Mouse (Mus musculus) frontal cortex, postnatal 25 days (tissue): ENCODE results near the gene Olfr586.

ENCODE experiments used
- DNase-seq, 2 experiments: peaks; one replicate each; pipeline ENCODE4 v3.0.0; 2022; ENCODE audit warnings: low spot score in 2 of 2

The Olfr586 gene

GRCm38 (mm10) chr7:103125538-103125937 is at the start of gene Olfr586:
Gene Olfr586 (minus strand): TSS chr7:103125638.
- no peak for DNase-seq

- DNase-seq, result no peak
Measured at GRCm38 (mm10) chr7:103169697-103170096, 44.3 kb upstream of the Olfr586 start.

- DNase-seq, result no peak
Measured at GRCm38 (mm10) chr7:103156256-103156655, 30.8 kb upstream of the Olfr586 start, which contains the start of gene Olfr589. Gene Olfr589 (minus strand): TSS chr7:103156356.

GRCm38 (mm10) chr7:103140579-103140978 is 15.1 kb upstream of the Olfr586 start, which contains the start of gene Olfr588-ps1:
Gene Olfr588-ps1 (plus strand): TSS chr7:103140879.
- no peak for DNase-seq

- DNase-seq, result no peak
Measured at GRCm38 (mm10) chr7:103119406-103119805, 6.0 kb downstream of the Olfr586 start.

- DNase-seq, result no peak
Measured at GRCm38 (mm10) chr7:103097420-103097819, 28.0 kb downstream of the Olfr586 start, which contains the start of gene Olfr585. Gene Olfr585 (plus strand): TSS chr7:103097720.

GRCm38 (mm10) chr7:103081585-103081984 is 43.9 kb downstream of the Olfr586 start, which contains the start of gene Olfr584:
Gene Olfr584 (plus strand): TSS chr7:103081885.
- DNase-seq, result no peak
